Mouse (Mus musculus) olfactory bulb, adult 2 months (tissue): ENCODE data around the gene Zfp341.

Experiments
- CTCF ChIP-seq: fragments of 200-500 bp; IDR thresholded peaks from 2 replicates; pipeline ENCODE4 v1.5.1; 2012; ENCODE audit warnings: low read depth, mild to moderate bottlenecking, low read length, moderate library complexity; ENCODE audit not compliant: insufficient read depth
- POLR2A ChIP-seq: fragments of 200-500 bp; IDR thresholded peaks from 2 replicates; pipeline ENCODE4 v1.6.1; 2012; ENCODE audit warnings: mild to moderate bottlenecking, low read depth, low read length, moderate library complexity; ENCODE audit not compliant: insufficient read depth

DNA sequence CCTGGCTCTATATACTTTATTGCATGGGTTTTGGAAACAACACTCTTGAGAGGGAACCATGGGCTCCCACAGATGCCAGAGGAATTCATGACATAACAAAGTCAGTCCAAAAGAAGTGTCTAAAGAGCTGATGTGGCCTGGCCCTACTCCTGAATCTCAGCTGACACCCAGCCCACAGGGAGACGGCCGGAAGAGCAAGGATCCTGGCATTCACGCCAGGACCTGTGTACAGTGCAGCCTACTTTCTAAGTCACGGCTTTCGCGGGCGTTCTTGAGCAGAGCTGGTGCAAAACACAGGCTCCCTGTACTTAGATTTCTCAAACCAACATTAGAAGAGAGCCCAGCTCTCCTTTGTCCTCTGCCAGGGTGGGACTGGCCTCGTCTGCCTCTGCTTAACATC lies 32.5 kb upstream of the Zfp341 start:
- TF ChIP-seq POLR2A (no peak), CTCF (no peak)
